Mouse (Mus musculus): ENCODE results near the gene Rin1. TPM values are rescaled to one million over a fixed set of nuclear protein-coding genes. Genes with fewer than 3 reads are reported as not detected.
A peak's percentile ranks its signal among the peaks of the same experiment; 100 is the strongest.

Rin1 gene
- polyA plus RNA-seq, 1 experiment from 2014 or later = 0.17 TPM

- WGBS (ENCODE audit: insufficient replicate concordance) = 62% methylated on average over 4 of the region's 4 CpGs
Observed at GRCm38 (mm10) chr19:5045531-5045930, 4.8 kb upstream of the Rin1 start.

GRCm38 (mm10) chr19:5048138-5049056 is 1.9 kb upstream of the Rin1 start:
- Histone ChIP-seq H3K36me3 (replicated peaks) (peaks cover 28% of the 10 kb centered on the region), H3K4me3 (replicated peaks) (no peak overlapping the region), H3K27ac (replicated peaks) (no peak overlapping the region), H3K4me1 (replicated peaks) (peaks cover 11% of the 10 kb centered on the region), H3K9me3 (replicated peaks) (no peaks in the 10 kb centered on the region), H3K9ac (no peak overlapping the region), H3K4me2 (no peak overlapping the region), H3K27me3 (peaks cover 34% of the 10 kb centered on the region)
- 78% methylated on average over 14 of the region's 14 CpGs for WGBS (ENCODE audit: insufficient replicate concordance)
- ATAC-seq (ENCODE audit: insufficient read depth) = no peak

More at GRCm38 (mm10) chr19:5045531-5045930, 4.8 kb upstream of the Rin1 start:
- H3K27ac ChIP-seq (replicated peaks) = no peak overlapping the region
- H3K9ac ChIP-seq = no peak overlapping the region
- ATAC-seq (ENCODE audit: insufficient read depth) = no peak
- peaks cover 24% of the 10 kb centered on the region for H3K4me1 ChIP-seq (replicated peaks)
- peaks cover 28% of the 10 kb centered on the region for H3K36me3 ChIP-seq (replicated peaks)
- H3K4me2 ChIP-seq = no peak overlapping the region
- H3K27me3 ChIP-seq = peaks cover 5% of the 10 kb centered on the region
- H3K4me3 ChIP-seq (replicated peaks) = no peak overlapping the region
- no peaks in the 10 kb centered on the region for H3K9me3 ChIP-seq (replicated peaks)

- H3K4me2 ChIP-seq = no peak overlapping the region
- peaks cover 28% of the 10 kb centered on the region for H3K36me3 ChIP-seq (replicated peaks)
- H3K27ac ChIP-seq (replicated peaks) = no peak overlapping the region
- WGBS (ENCODE audit: insufficient replicate concordance) = 68% methylated on average over 6 of the region's 6 CpGs
- no peaks in the 10 kb centered on the region for H3K9me3 ChIP-seq (replicated peaks)
- no peak overlapping the region for H3K9ac ChIP-seq
- no peak overlapping the region for H3K4me3 ChIP-seq (replicated peaks)
- peaks cover 41% of the 10 kb centered on the region for H3K27me3 ChIP-seq
- peaks cover 13% of the 10 kb centered on the region for H3K4me1 ChIP-seq (replicated peaks)
- no peak for ATAC-seq (ENCODE audit: insufficient read depth)
Observed at GRCm38 (mm10) chr19:5049325-5049724, 956 bp upstream of the Rin1 start.

- WGBS (ENCODE audit: insufficient replicate concordance) = 13% methylated on average over 17 of the region's 17 CpGs
- ATAC-seq (ENCODE audit: insufficient read depth) = no peak
- Histone ChIP-seq H3K4me2 (peak overlapping the region; percentile 18), H3K4me3 (replicated peaks) (peak overlapping the region; percentile 10; the same call in 1 of the 2 replicates), H3K36me3 (replicated peaks) (peaks cover 26% of the 10 kb centered on the region), H3K9ac (no peak overlapping the region), H3K9me3 (replicated peaks) (no peaks in the 10 kb centered on the region), H3K27ac (replicated peaks) (no peak overlapping the region), H3K4me1 (replicated peaks) (peaks cover 13% of the 10 kb centered on the region), H3K27me3 (peaks cover 49% of the 10 kb centered on the region)
Observed at GRCm38 (mm10) chr19:5051031-5051430, 750 bp downstream of the Rin1 start.

- Histone ChIP-seq H3K27ac (replicated peaks) (no peak overlapping the region), H3K4me1 (replicated peaks) (peaks cover 18% of the 10 kb centered on the region), H3K9ac (no peak overlapping the region), H3K36me3 (replicated peaks) (peaks cover 21% of the 10 kb centered on the region), H3K4me3 (replicated peaks) (no peak overlapping the region), H3K4me2 (no peak overlapping the region), H3K9me3 (replicated peaks) (no peaks in the 10 kb centered on the region), H3K27me3 (peaks cover 49% of the 10 kb centered on the region)
- 66% methylated on average over 3 of the region's 3 CpGs for WGBS (ENCODE audit: insufficient replicate concordance)
- ATAC-seq (ENCODE audit: insufficient read depth) = no peak
Observed at GRCm38 (mm10) chr19:5051515-5051914, 1.2 kb downstream of the Rin1 start.

- WGBS (ENCODE audit: insufficient replicate concordance) = 37% methylated on average over 25 of the region's 25 CpGs
- no peak for ATAC-seq (ENCODE audit: insufficient read depth)
- Histone ChIP-seq H3K36me3 (replicated peaks) (peaks cover 13% of the 10 kb centered on the region), H3K27ac (replicated peaks) (no peak overlapping the region), H3K4me3 (replicated peaks) (no peak overlapping the region), H3K4me2 (no peak overlapping the region), H3K27me3 (peaks cover 49% of the 10 kb centered on the region), H3K9ac (no peak overlapping the region), H3K9me3 (replicated peaks) (no peaks in the 10 kb centered on the region), H3K4me1 (replicated peaks) (peaks cover 20% of the 10 kb centered on the region)
Observed at GRCm38 (mm10) chr19:5052166-5052822, 2.0 kb downstream of the Rin1 start.

GRCm38 (mm10) chr19:5052853-5053252 is 2.6 kb downstream of the Rin1 start:
- H3K4me3 ChIP-seq (replicated peaks) = no peak overlapping the region
- no peak overlapping the region for H3K27ac ChIP-seq (replicated peaks)
- H3K27me3 ChIP-seq = peaks cover 49% of the 10 kb centered on the region
- H3K4me2 ChIP-seq = no peak overlapping the region
- ATAC-seq (ENCODE audit: insufficient read depth) = no peak
- WGBS (ENCODE audit: insufficient replicate concordance) = 71% methylated on average over 17 of the region's 17 CpGs
- H3K36me3 ChIP-seq (replicated peaks) = peaks cover 8% of the 10 kb centered on the region; the same call in 1 of the 2 replicates
- H3K9me3 ChIP-seq (replicated peaks) = no peaks in the 10 kb centered on the region
- no peak overlapping the region for H3K9ac ChIP-seq
- H3K4me1 ChIP-seq (replicated peaks) = peaks cover 20% of the 10 kb centered on the region

- no peak overlapping the region for H3K4me2 ChIP-seq
- no peak overlapping the region for H3K27ac ChIP-seq (replicated peaks)
- H3K27me3 ChIP-seq = peaks cover 49% of the 10 kb centered on the region
- peaks cover 29% of the 10 kb centered on the region for H3K4me1 ChIP-seq (replicated peaks)
- H3K36me3 ChIP-seq (replicated peaks) = 0 out of 2 replicates have a peak, but pooled peaks cover 5% of the 10 kb centered on the region
- 0 out of 2 replicates have a peak, but pooled peaks have one; percentile 16 for ATAC-seq (ENCODE audit: insufficient read depth)
- H3K4me3 ChIP-seq (replicated peaks) = no peak overlapping the region
- H3K9me3 ChIP-seq (replicated peaks) = no peaks in the 10 kb centered on the region
- H3K9ac ChIP-seq = no peak overlapping the region
- WGBS (ENCODE audit: insufficient replicate concordance) = 24% methylated on average over 9 of the region's 9 CpGs
Observed at GRCm38 (mm10) chr19:5053909-5054308, 3.6 kb downstream of the Rin1 start.

GRCm38 (mm10) chr19:5056251-5056650 is 6.0 kb downstream of the Rin1 start:
- Histone ChIP-seq H3K4me2 (no peak overlapping the region), H3K4me1 (replicated peaks) (peaks cover 43% of the 10 kb centered on the region), H3K9me3 (replicated peaks) (no peaks in the 10 kb centered on the region), H3K4me3 (replicated peaks) (no peak overlapping the region), H3K36me3 (replicated peaks) (no peaks in the 10 kb centered on the region), H3K27me3 (peaks cover 41% of the 10 kb centered on the region), H3K27ac (replicated peaks) (no peak overlapping the region), H3K9ac (no peak overlapping the region)
- 12% methylated on average over 6 of the region's 6 CpGs for WGBS (ENCODE audit: insufficient replicate concordance)
- no peak for ATAC-seq (ENCODE audit: insufficient read depth)

GRCm38 (mm10) chr19:5057876-5058775 is 7.8 kb downstream of the Rin1 start:
- Histone ChIP-seq H3K4me1 (replicated peaks) (peaks cover 43% of the 10 kb centered on the region), H3K4me2 (no peak overlapping the region), H3K9ac (no peak overlapping the region), H3K27me3 (peaks cover 22% of the 10 kb centered on the region), H3K9me3 (replicated peaks) (no peaks in the 10 kb centered on the region), H3K4me3 (replicated peaks) (no peak overlapping the region), H3K36me3 (replicated peaks) (no peaks in the 10 kb centered on the region), H3K27ac (replicated peaks) (no peak overlapping the region)
- WGBS (ENCODE audit: insufficient replicate concordance) = 26% methylated on average over 16 of the region's 16 CpGs
- no peak for ATAC-seq (ENCODE audit: insufficient read depth)

Measured in liver, embryonic 15.5 days (tissue).